36 mouse cellular contexts compared by ENCODE assay signal in genomic region chr2:154803372-154803771, GRCm38 (mm10). TPM values are rescaled to one million over a fixed set of nuclear protein-coding genes. Genes with fewer than 3 reads are reported as not detected.
A peak's percentile ranks its signal among the peaks of the same experiment; 100 is the strongest.
DNase-seq lines count a peak whose midpoint lies in the region; ATAC-seq lines count a peak whose summit lies in the region.
"Had no signal": no experiment of that assay in that cellular context is flagged by ENCODE, and none has a peak within 500 bp of the region (broad histone marks: within the 10 kb centered on the region; RNA-seq: fewer than 3 reads in every experiment).

No protein-coding gene starts in this region.

- H3K36me3 ChIP-seq in embryonic facial prominence, embryonic 14.5 days (ENCODE audit: control insufficient read depth, insufficient read depth, low read length), result no peaks in the 10 kb centered on the region; the same call in 1 of the 2 replicates
- H3K36me3 ChIP-seq in embryonic facial prominence, embryonic 10.5 days (replicated peaks), result peaks cover 18% of the 10 kb centered on the region
- peaks cover 17% of the 10 kb centered on the region for H3K36me3 ChIP-seq in liver, embryonic 15.5 days (replicated peaks)
- H3K36me3 ChIP-seq in liver, embryonic 11.5 days (ENCODE audit: control insufficient read depth, insufficient read depth, low read length), result no peaks in the 10 kb centered on the region; the same call in 1 of the 2 replicates
- H3K36me3 ChIP-seq: forebrain, embryonic 12.5 days; forebrain, embryonic 15.5 days had no signal

- 67% methylated on average over 1 of the region's 1 CpGs for WGBS in embryonic facial prominence, embryonic 14.5 days
- 93% methylated on average over 1 of the region's 1 CpGs for WGBS in embryonic facial prominence, embryonic 10.5 days
- WGBS in liver, embryonic 15.5 days (ENCODE audit: insufficient replicate concordance), result 90% methylated on average over 1 of the region's 1 CpGs
- 87% methylated on average over 1 of the region's 1 CpGs for WGBS in liver, embryonic 11.5 days

- no peaks in the 10 kb centered on the region for H3K9me3 ChIP-seq in embryonic facial prominence, embryonic 14.5 days (ENCODE audit: control insufficient read depth, low read length)
- no peaks in the 10 kb centered on the region for H3K9me3 ChIP-seq in embryonic facial prominence, embryonic 10.5 days
- H3K9me3 ChIP-seq in liver, embryonic 15.5 days (replicated peaks), result no peaks in the 10 kb centered on the region
- H3K9me3 ChIP-seq in liver, embryonic 11.5 days (ENCODE audit: control insufficient read depth, low read length), result no peaks in the 10 kb centered on the region
- H3K9me3 ChIP-seq: embryonic facial prominence, embryonic 13.5 days; forebrain, embryonic 12.5 days; forebrain, embryonic 15.5 days; G1E; heart, embryonic 10.5 days; heart, embryonic 13.5 days had no signal

- H3K9ac ChIP-seq in embryonic facial prominence, embryonic 14.5 days (ENCODE audit: low read depth, low read length), result no peak overlapping the region
- H3K9ac ChIP-seq in liver, embryonic 15.5 days, result no peak overlapping the region
- H3K9ac ChIP-seq in liver, embryonic 11.5 days (ENCODE audit: low read depth, low read length), result no peak overlapping the region
- H3K9ac ChIP-seq: embryonic facial prominence, embryonic 13.5 days; forebrain, embryonic 12.5 days; forebrain, embryonic 15.5 days; heart, embryonic 13.5 days; hindbrain, embryonic 14.5 days had no signal

- no peak for ATAC-seq in embryonic facial prominence, embryonic 14.5 days (ENCODE audit: low read depth)
- no peak for ATAC-seq in liver, embryonic 15.5 days (ENCODE audit: insufficient read depth)
- ATAC-seq in liver, embryonic 11.5 days (replicated peaks; ENCODE audit: low FRiP score), result no peak
- ATAC-seq: activated CD4-positive, CD25-positive, alpha-beta regulatory T cell, adult 4 months; forebrain, embryonic 15.5 days; hindbrain, postnatal 0 days; inflammation-experienced regulatory T-cells, adult 6 months; intestine, embryonic 16.5 days had no signal

- peaks cover 27% of the 10 kb centered on the region for H3K4me1 ChIP-seq in embryonic facial prominence, embryonic 14.5 days (ENCODE audit: control insufficient read depth, insufficient read depth, low read length)
- H3K4me1 ChIP-seq in embryonic facial prominence, embryonic 10.5 days, result peaks cover 25% of the 10 kb centered on the region
- peaks cover 63% of the 10 kb centered on the region for H3K4me1 ChIP-seq in liver, embryonic 15.5 days (replicated peaks)
- peaks cover 21% of the 10 kb centered on the region for H3K4me1 ChIP-seq in liver, embryonic 11.5 days (replicated peaks; ENCODE audit: control insufficient read depth, insufficient read depth, low read length)

- no peak overlapping the region for H3K4me3 ChIP-seq in embryonic facial prominence, embryonic 14.5 days (ENCODE audit: low read depth, low read length)
- no peak overlapping the region for H3K4me3 ChIP-seq in embryonic facial prominence, embryonic 10.5 days
- no peak overlapping the region for H3K4me3 ChIP-seq in liver, embryonic 15.5 days (replicated peaks)
- no peak overlapping the region for H3K4me3 ChIP-seq in liver, embryonic 11.5 days (ENCODE audit: low read depth, low read length)
- H3K4me3 ChIP-seq: embryonic facial prominence, embryonic 13.5 days; forebrain, embryonic 12.5 days; forebrain, embryonic 15.5 days; heart, adult 2 months; heart, embryonic 10.5 days; heart, embryonic 13.5 days had no signal

- H3K4me2 ChIP-seq in embryonic facial prominence, embryonic 14.5 days (ENCODE audit: low read depth, low read length), result no peak overlapping the region
- H3K4me2 ChIP-seq in liver, embryonic 15.5 days, result no peak overlapping the region
- H3K4me2 ChIP-seq in liver, embryonic 11.5 days, result no peak overlapping the region
- H3K4me2 ChIP-seq: embryonic facial prominence, embryonic 13.5 days; forebrain, embryonic 12.5 days; forebrain, embryonic 15.5 days; heart, embryonic 13.5 days; hindbrain, embryonic 14.5 days had no signal

- H3K27ac ChIP-seq in embryonic facial prominence, embryonic 14.5 days (replicated peaks; ENCODE audit: low read depth, low read length), result no peak overlapping the region
- H3K27ac ChIP-seq in embryonic facial prominence, embryonic 10.5 days (replicated peaks), result no peak overlapping the region
- peak overlapping the region; percentile 36; the same call in 1 of the 2 replicates for H3K27ac ChIP-seq in liver, embryonic 15.5 days (replicated peaks)
- no peak overlapping the region for H3K27ac ChIP-seq in liver, embryonic 11.5 days (ENCODE audit: low read depth, low read length)
- H3K27ac ChIP-seq: embryonic facial prominence, embryonic 13.5 days; forebrain, embryonic 12.5 days; forebrain, embryonic 15.5 days; heart, adult 2 months; heart, embryonic 10.5 days; heart, embryonic 13.5 days; hindbrain, embryonic 14.5 days; hindbrain, postnatal 0 days had no signal

- DNase-seq in embryonic facial prominence, embryonic 14.5 days (ENCODE audit: low spot score), result peak; percentile 19
- no peak for DNase-seq in embryonic facial prominence, embryonic 10.5 days (ENCODE audit: low spot score)
- DNase-seq in liver, embryonic 11.5 days (ENCODE audit: low spot score), result no peak
- peak; percentile 56 for DNase-seq in 3T3-L1 (ENCODE audit: low read depth, low spot score)
- DNase-seq in adipocyte (ENCODE audit: low spot score), result peak; percentile 64
- no peak for DNase-seq in embryo, embryonic 9.5 days (ENCODE audit: extremely low spot score)
- DNase-seq in layer of hippocampus, postnatal 25 days (ENCODE audit: extremely low spot score in 1 of 2, low spot score in 1 of 2), result no peak
- DNase-seq: adrenal gland, postnatal 10 days; B cell, adult 2 months; cerebellum, adult 11 months; cerebellum, adult 2 months; cerebellum, postnatal 36 days; gastrocnemius, postnatal 36 days; heart, adult 2 months; heart, postnatal 14 days; heart, postnatal 4 days had no signal

- H3K27me3 ChIP-seq in embryonic facial prominence, embryonic 14.5 days (replicated peaks; ENCODE audit: control insufficient read depth, insufficient read depth, low read length), result no peaks in the 10 kb centered on the region
- H3K27me3 ChIP-seq in embryonic facial prominence, embryonic 10.5 days (replicated peaks; ENCODE audit: low read depth, poor library complexity, severe bottlenecking), result no peaks in the 10 kb centered on the region
- no peaks in the 10 kb centered on the region for H3K27me3 ChIP-seq in liver, embryonic 15.5 days
- no peaks in the 10 kb centered on the region for H3K27me3 ChIP-seq in liver, embryonic 11.5 days (replicated peaks; ENCODE audit: control insufficient read depth, insufficient read depth, low read length)
- H3K27me3 ChIP-seq: CH12.LX; embryonic facial prominence, embryonic 13.5 days; forebrain, embryonic 12.5 days; forebrain, embryonic 15.5 days; heart, embryonic 13.5 days had no signal

RNA-seq across cellular contexts. Expression of gene a, which starts 12.2 kb away (rescaled TPM):
- 5.3 and 6.0 TPM in 2 replicates for polyA plus RNA-seq in embryonic facial prominence, embryonic 14.5 days (2014; fragmentation: Nextera tagmentation; extraction: Ambion mirVana)
- polyA plus RNA-seq in embryonic facial prominence, embryonic 10.5 days (2016; fragmentation: Nextera tagmentation; extraction: Ambion mirVana), result 1.5 and 2.3 TPM in 2 replicates
- 0.32 TPM in 1 of 2 replicates, not detected in the other for polyA plus RNA-seq in liver, embryonic 15.5 days (2015; fragmentation: Nextera tagmentation; extraction: Ambion mirVana)
- 0.62 TPM in 1 of 2 replicates, not detected in the other for polyA plus RNA-seq in liver, embryonic 11.5 days (2014; fragmentation: Nextera tagmentation; extraction: Ambion mirVana)
- total RNA-seq in layer of hippocampus, postnatal 25 days (2021), result not detected
- total RNA-seq: adrenal gland, adult 18-20 months; adrenal gland, postnatal 10 days; adrenal gland, postnatal 4 days; G1E; gastrocnemius, adult 8-10 months; gastrocnemius, postnatal 36 days; granulocyte monocyte progenitor cell, adult 5-6 weeks; heart, adult 2 months; heart, postnatal 14 days; heart, postnatal 4 days; hindbrain, postnatal 0 days had no signal
- polyA plus RNA-seq: activated CD4-positive, CD25-positive, alpha-beta regulatory T cell, adult 4 months; heart, adult 2 months; inflammation-experienced regulatory T-cells, adult 6 months; intestine, embryonic 16.5 days had no signal

RNA-seq across cellular contexts. Expression of gene Raly, which starts 12.5 kb away (rescaled TPM):
- 54.5 and 72.8 TPM in 2 replicates for polyA plus RNA-seq in embryonic facial prominence, embryonic 14.5 days (2014; fragmentation: Nextera tagmentation; extraction: Ambion mirVana)
- polyA plus RNA-seq in embryonic facial prominence, embryonic 10.5 days (2016; fragmentation: Nextera tagmentation; extraction: Ambion mirVana), result 52.8 and 53.1 TPM in 2 replicates
- 23.6 and 24.9 TPM in 2 replicates for polyA plus RNA-seq in liver, embryonic 15.5 days (2015; fragmentation: Nextera tagmentation; extraction: Ambion mirVana)
- polyA plus RNA-seq in liver, embryonic 11.5 days (2014; fragmentation: Nextera tagmentation; extraction: Ambion mirVana), result 59.5 and 66.2 TPM in 2 replicates
- 10 to 100 TPM; 70.8 to 74.2 TPM for total RNA-seq in layer of hippocampus, postnatal 25 days (2021)

RNA-seq across cellular contexts. Expression of gene Gm14214, which starts 33.5 kb away (rescaled TPM):
- polyA plus RNA-seq in embryonic facial prominence, embryonic 14.5 days (2014; fragmentation: Nextera tagmentation; extraction: Ambion mirVana), result not detected in 2 replicates
- polyA plus RNA-seq in embryonic facial prominence, embryonic 10.5 days (2016; fragmentation: Nextera tagmentation; extraction: Ambion mirVana), result not detected in 2 replicates
- polyA plus RNA-seq in liver, embryonic 15.5 days (2015; fragmentation: Nextera tagmentation; extraction: Ambion mirVana), result not detected in 2 replicates
- not detected in 2 replicates for polyA plus RNA-seq in liver, embryonic 11.5 days (2014; fragmentation: Nextera tagmentation; extraction: Ambion mirVana)
- total RNA-seq in layer of hippocampus, postnatal 25 days (2021), result not detected
- total RNA-seq: adrenal gland, adult 18-20 months; adrenal gland, postnatal 10 days; adrenal gland, postnatal 4 days; CH12.LX; G1E; gastrocnemius, adult 8-10 months; gastrocnemius, postnatal 36 days; granulocyte monocyte progenitor cell, adult 5-6 weeks; heart, adult 2 months; heart, postnatal 14 days; heart, postnatal 4 days; hindbrain, postnatal 0 days had no signal
- polyA plus RNA-seq: cerebellum, adult 2 months; cortical plate, adult 2 months; embryonic facial prominence, embryonic 13.5 days; forebrain, embryonic 12.5 days; forebrain, embryonic 15.5 days; G1E; heart, adult 2 months; heart, embryonic 10.5 days; heart, embryonic 13.5 days; heart, embryonic 16.5 days; hindbrain, embryonic 11.5 days; hindbrain, embryonic 14.5 days; hindbrain, postnatal 0 days; inflammation-experienced regulatory T-cells, adult 6 months; intestine, embryonic 16.5 days had no signal

Comparison
In these comparisons a context has a peak if more than half of its experiments do, and no peak if none do; other contexts are left out.
1. DNase-seq: peak in embryonic facial prominence, embryonic 14.5 days (single experiment), 3T3-L1 (single experiment) and adipocyte (single experiment); none in embryonic facial prominence, embryonic 10.5 days (single experiment), liver, embryonic 11.5 days (single experiment), embryo, embryonic 9.5 days (single experiment) and layer of hippocampus, postnatal 25 days (0 of 2).